Mouse (Mus musculus): ENCODE data around the gene Olfr791. TPM values are rescaled to one million over a fixed set of nuclear protein-coding genes. Genes with fewer than 3 reads are reported as not detected.

Gene Olfr791
- polyA plus RNA-seq (2012; rRNA removed): not detected in 2 replicates

- no peak for TF ChIP-seq CTCF (IDR thresholded peaks at IDR 0.05; ENCODE audit: borderline replicate concordance, extremely low read depth, insufficient read depth, insufficient read length)
- TF ChIP-seq POLR2A (IDR thresholded peaks at IDR 0.05; ENCODE audit: borderline replicate concordance, extremely low read depth, insufficient read depth, insufficient read length, poor library complexity, severe bottlenecking): no peak
- DNase-seq (ENCODE audit: low read depth): no peak
These were observed at the start of gene Olfr791 for GRCm38 (mm10) chr10:129521492-129521891. Olfr791 (plus strand) TSS chr10:129521792.

GRCm38 (mm10) chr10:129473256-129473655 is 48.3 kb upstream of the Olfr791 start:
- peak; percentile 1 for DNase-seq (ENCODE audit: low read depth)

GRCm38 (mm10) chr10:129473723-129474122 is 47.9 kb upstream of the Olfr791 start:
- TF ChIP-seq POLR2A (IDR thresholded peaks at IDR 0.05; ENCODE audit: borderline replicate concordance, extremely low read depth, insufficient read depth, insufficient read length, poor library complexity, severe bottlenecking) (no peak), CTCF (IDR thresholded peaks at IDR 0.05; ENCODE audit: borderline replicate concordance, extremely low read depth, insufficient read depth, insufficient read length) (no peak)

More at GRCm38 (mm10) chr10:129473256-129473655, 48.3 kb upstream of the Olfr791 start:
- TF ChIP-seq POLR2A (IDR thresholded peaks at IDR 0.05; ENCODE audit: borderline replicate concordance, extremely low read depth, insufficient read depth, insufficient read length, poor library complexity, severe bottlenecking) (no peak), CTCF (IDR thresholded peaks at IDR 0.05; ENCODE audit: borderline replicate concordance, extremely low read depth, insufficient read depth, insufficient read length) (no peak)

GRCm38 (mm10) chr10:129484452-129484851 is 37.1 kb upstream of the Olfr791 start, which contains the start of gene Olfr789:
Olfr789 (plus strand) TSS chr10:129484752.
- DNase-seq (ENCODE audit: low read depth): no peak
- TF ChIP-seq CTCF (IDR thresholded peaks at IDR 0.05; ENCODE audit: borderline replicate concordance, extremely low read depth, insufficient read depth, insufficient read length) (no peak), POLR2A (IDR thresholded peaks at IDR 0.05; ENCODE audit: borderline replicate concordance, extremely low read depth, insufficient read depth, insufficient read length, poor library complexity, severe bottlenecking) (no peak)

More at GRCm38 (mm10) chr10:129473723-129474122, 47.9 kb upstream of the Olfr791 start:
- no peak for DNase-seq (ENCODE audit: low read depth)

GRCm38 (mm10) chr10:129490101-129490500 is 31.5 kb upstream of the Olfr791 start:
- no peak for DNase-seq (ENCODE audit: low read depth)
- TF ChIP-seq CTCF (IDR thresholded peaks at IDR 0.05; ENCODE audit: borderline replicate concordance, extremely low read depth, insufficient read depth, insufficient read length): no peak
- TF ChIP-seq POLR2A (IDR thresholded peaks at IDR 0.05; ENCODE audit: borderline replicate concordance, extremely low read depth, insufficient read depth, insufficient read length, poor library complexity, severe bottlenecking): no peak

GRCm38 (mm10) chr10:129498192-129498591 is 23.4 kb upstream of the Olfr791 start, which contains the start of gene Olfr790:
Olfr790 (plus strand) TSS chr10:129498492.
- TF ChIP-seq POLR2A (IDR thresholded peaks at IDR 0.05; ENCODE audit: borderline replicate concordance, extremely low read depth, insufficient read depth, insufficient read length, poor library complexity, severe bottlenecking) (no peak), CTCF (IDR thresholded peaks at IDR 0.05; ENCODE audit: borderline replicate concordance, extremely low read depth, insufficient read depth, insufficient read length) (no peak)
- DNase-seq (ENCODE audit: low read depth): no peak

GRCm38 (mm10) chr10:129538862-129539261 is 17.3 kb downstream of the Olfr791 start, which contains the start of gene Olfr792:
Olfr792 (plus strand) TSS chr10:129539162.
- no peak for TF ChIP-seq POLR2A (IDR thresholded peaks at IDR 0.05; ENCODE audit: borderline replicate concordance, extremely low read depth, insufficient read depth, insufficient read length, poor library complexity, severe bottlenecking)
- TF ChIP-seq CTCF (IDR thresholded peaks at IDR 0.05; ENCODE audit: borderline replicate concordance, extremely low read depth, insufficient read depth, insufficient read length): no peak
- DNase-seq (ENCODE audit: low read depth): peak; percentile 1

- TF ChIP-seq CTCF (IDR thresholded peaks at IDR 0.05; ENCODE audit: borderline replicate concordance, extremely low read depth, insufficient read depth, insufficient read length): peak; percentile 14; the same call in 1 of the 2 replicates
- TF ChIP-seq POLR2A (IDR thresholded peaks at IDR 0.05; ENCODE audit: borderline replicate concordance, extremely low read depth, insufficient read depth, insufficient read length, poor library complexity, severe bottlenecking): no peak
- DNase-seq (ENCODE audit: low read depth): peak; percentile 11
These were observed 27.8 kb downstream of the Olfr791 start for GRCm38 (mm10) chr10:129549354-129549753.

GRCm38 (mm10) chr10:129567355-129567754 is 45.8 kb downstream of the Olfr791 start, which contains the start of gene Olfr794:
Olfr794 (plus strand) TSS chr10:129567655.
- TF ChIP-seq POLR2A (IDR thresholded peaks at IDR 0.05; ENCODE audit: borderline replicate concordance, extremely low read depth, insufficient read depth, insufficient read length, poor library complexity, severe bottlenecking): no peak
- TF ChIP-seq CTCF (IDR thresholded peaks at IDR 0.05; ENCODE audit: borderline replicate concordance, extremely low read depth, insufficient read depth, insufficient read length): no peak
- no peak for DNase-seq (ENCODE audit: low read depth)

- DNase-seq (ENCODE audit: low read depth): peak; percentile 19
These were observed 55.5 kb downstream of the Olfr791 start for GRCm38 (mm10) chr10:129577066-129577465.

More at GRCm38 (mm10) chr10:129577066-129577465, 55.5 kb downstream of the Olfr791 start:
- TF ChIP-seq POLR2A (IDR thresholded peaks at IDR 0.05; ENCODE audit: borderline replicate concordance, extremely low read depth, insufficient read depth, insufficient read length, poor library complexity, severe bottlenecking): no peak
- TF ChIP-seq CTCF (IDR thresholded peaks at IDR 0.05; ENCODE audit: borderline replicate concordance, extremely low read depth, insufficient read depth, insufficient read length): no peak

Other genes starting within 250 kb of the Olfr791 start
- not detected in 2 replicates for gene Olfr780, start 203.7 kb upstream of the Olfr791 start, polyA plus RNA-seq (2012; rRNA removed)
- not detected in 2 replicates for gene Olfr781, start 192.9 kb upstream of the Olfr791 start, polyA plus RNA-seq (2012; rRNA removed)
- not detected in 2 replicates for gene Olfr782, start 172.9 kb upstream of the Olfr791 start, polyA plus RNA-seq (2012; rRNA removed)
- 0.08 and 0.16 TPM in 2 replicates for gene Olfr784, start 137.7 kb upstream of the Olfr791 start, polyA plus RNA-seq (2012; rRNA removed)
- gene Olfr785, start 116.4 kb upstream of the Olfr791 start, polyA plus RNA-seq (2012; rRNA removed): not detected in 2 replicates
- gene Olfr786, start 94.5 kb upstream of the Olfr791 start, polyA plus RNA-seq (2012; rRNA removed): not detected in 2 replicates
- not detected in 2 replicates for gene Olfr787, start 59.9 kb upstream of the Olfr791 start, polyA plus RNA-seq (2012; rRNA removed)
- not detected in 2 replicates for gene Olfr788, start 50.8 kb upstream of the Olfr791 start, polyA plus RNA-seq (2012; rRNA removed)
- not detected in 2 replicates for gene Olfr789, start 37.0 kb upstream of the Olfr791 start, polyA plus RNA-seq (2012; rRNA removed)
- gene Olfr790, start 23.3 kb upstream of the Olfr791 start, polyA plus RNA-seq (2012; rRNA removed): not detected in 2 replicates
- not detected in 2 replicates for gene Olfr792, start 17.4 kb downstream of the Olfr791 start, polyA plus RNA-seq (2012; rRNA removed)
- not detected in 2 replicates for gene Olfr794, start 45.9 kb downstream of the Olfr791 start, polyA plus RNA-seq (2012; rRNA removed)
- gene Olfr796, start 90.8 kb downstream of the Olfr791 start, polyA plus RNA-seq (2012; rRNA removed): not detected in 2 replicates
- not detected in 2 replicates for gene Olfr798, start 106.1 kb downstream of the Olfr791 start, polyA plus RNA-seq (2012; rRNA removed)
- not detected in 2 replicates for gene Olfr799, start 115.7 kb downstream of the Olfr791 start, polyA plus RNA-seq (2012; rRNA removed)
- gene Olfr800, start 135.9 kb downstream of the Olfr791 start, polyA plus RNA-seq (2012; rRNA removed): not detected in 2 replicates
- gene Olfr801, start 152.1 kb downstream of the Olfr791 start, polyA plus RNA-seq (2012; rRNA removed): not detected in 2 replicates
- gene Olfr802, start 166.4 kb downstream of the Olfr791 start, polyA plus RNA-seq (2012; rRNA removed): not detected in 2 replicates
- gene Olfr803, start 172.5 kb downstream of the Olfr791 start, polyA plus RNA-seq (2012; rRNA removed): not detected in 2 replicates
- gene Olfr804, start 181.4 kb downstream of the Olfr791 start, polyA plus RNA-seq (2012; rRNA removed): not detected in 2 replicates
- gene Olfr805, start 207.6 kb downstream of the Olfr791 start, polyA plus RNA-seq (2012; rRNA removed): not detected in 2 replicates
- gene Olfr806, start 220.1 kb downstream of the Olfr791 start, polyA plus RNA-seq (2012; rRNA removed): not detected in 2 replicates
- not detected in 2 replicates for gene Olfr807, start 236.0 kb downstream of the Olfr791 start, polyA plus RNA-seq (2012; rRNA removed)
- gene Olfr808, start 243.7 kb downstream of the Olfr791 start, polyA plus RNA-seq (2012; rRNA removed): not detected in 2 replicates

Data from brain, embryonic 14.5 days (tissue).